Mouse (Mus musculus) urinary bladder, postnatal 4 days (tissue): ENCODE results near the gene Try5.
"Not testable (repeated sequence)": the region's sequence is repeated elsewhere in the genome, so short reads cannot be mapped to it uniquely, and the experiment has no call there.

Source experiments
- DNase-seq, 2 experiments: peaks; one replicate each; pipeline ENCODE4 v3.0.0; 2021 to 2022; ENCODE audit warnings: low spot score in 2 of 2

The Try5 gene

GRCm38 (mm10) chr6:41316741-41317140 is at the start of gene Try5:
TSS of gene Try5 (minus strand) at chr6:41316841.
- DNase-seq = not testable (repeated sequence)

DNA sequence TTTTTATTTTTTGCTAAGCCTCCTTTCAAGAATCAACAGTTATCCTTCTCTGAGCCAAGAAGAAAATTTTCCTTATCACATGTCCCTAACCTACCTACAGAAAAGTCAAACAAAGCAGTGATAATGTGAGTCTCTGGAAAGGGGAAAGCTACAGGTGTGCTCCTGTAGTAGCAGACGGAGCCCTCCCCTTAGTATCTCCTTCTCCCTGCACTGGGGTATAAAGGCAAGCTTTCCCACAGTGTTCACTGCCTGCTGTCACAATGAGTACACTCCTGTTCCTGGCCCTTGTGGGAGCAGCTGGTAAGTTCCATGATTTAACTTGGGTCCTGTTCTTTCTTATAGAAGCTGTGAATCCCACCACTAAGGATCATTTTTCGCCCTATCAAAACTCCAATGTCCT is 37.3 kb upstream of the Try5 start, which contains the start of gene Try10:
Gene Try10 (plus strand): TSS at position 174 of the 400 bp plus-strand sequence.
- DNase-seq = no peak

DNA sequence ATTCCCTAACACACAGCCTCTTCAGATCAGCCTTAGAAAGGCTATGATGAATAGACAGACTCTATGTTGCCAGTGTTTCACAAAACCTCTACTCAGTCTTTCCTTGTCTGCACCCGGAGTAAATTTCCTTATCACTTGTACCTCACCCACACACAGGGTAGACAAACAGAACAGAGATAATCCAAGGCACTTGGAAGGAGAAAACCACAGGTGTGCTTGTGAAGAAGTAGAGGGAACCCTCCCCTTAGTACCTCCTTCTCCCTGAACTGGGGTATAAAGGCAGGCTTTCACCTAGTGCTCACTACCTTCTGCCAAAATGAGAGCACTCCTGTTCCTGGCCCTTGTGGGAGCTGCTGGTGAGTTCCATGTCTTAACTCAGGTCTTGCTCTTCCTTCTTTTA is 14.7 kb downstream of the Try5 start, which contains the start of gene Try4:
Gene Try4 (plus strand): TSS at position 301 of the 400 bp plus-strand sequence.
- no peak for DNase-seq

- no peak for DNase-seq
These were observed 18.4 kb downstream of the Try5 start for GRCm38 (mm10) chr6:41298255-41298654.

DNA sequence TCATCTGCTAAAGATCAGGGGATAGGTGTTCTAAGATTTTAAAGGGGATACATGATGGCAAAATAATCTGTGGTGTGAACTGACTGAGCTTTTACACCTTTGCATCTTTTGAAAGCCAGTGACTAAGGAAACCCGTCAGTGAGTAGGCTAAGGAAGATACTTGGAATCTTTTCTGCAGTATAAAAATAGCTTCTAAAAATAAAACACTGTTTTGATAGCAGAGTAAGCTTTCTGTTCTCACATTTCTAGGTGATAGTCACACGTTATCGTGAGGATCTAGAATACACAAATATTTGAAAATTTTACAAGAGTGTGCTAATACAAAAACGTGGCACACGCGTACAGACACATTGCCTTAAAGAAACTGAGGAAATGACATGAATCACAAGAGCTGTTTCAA is 50.5 kb downstream of the Try5 start:
- DNase-seq = no peak

DNA sequence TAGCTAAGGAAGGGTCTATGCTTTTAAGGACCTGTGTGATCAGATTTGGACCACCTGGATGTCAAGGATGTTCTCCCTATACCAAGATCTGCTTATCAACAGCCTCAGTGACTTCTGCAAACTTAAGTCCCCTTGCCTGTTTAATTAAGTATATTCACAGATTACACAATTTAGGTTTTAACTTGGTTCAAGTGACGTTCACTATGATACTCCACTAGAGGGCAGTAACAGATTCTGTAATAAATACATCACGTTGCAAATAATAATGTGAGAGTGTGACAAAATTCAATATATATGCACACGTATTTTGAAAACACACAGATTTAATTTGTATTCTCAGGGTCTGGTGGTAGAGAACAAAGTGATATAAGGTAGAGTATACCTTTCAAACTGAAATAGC is 53.8 kb downstream of the Try5 start:
- DNase-seq = no peak
